Mouse (Mus musculus) heart, embryonic 11.5 days (tissue): ENCODE measurements around the gene Relt. TPM values are rescaled to one million over a fixed set of nuclear protein-coding genes. Genes with fewer than 3 reads are reported as not detected.

Source experiments
- ATAC-seq: fragments of 200-750 bp; cut with Nextera tagmentation; replicated peaks from 2 replicates; pipeline ENCODE4 v1.8.0; 2017; ENCODE audit warnings: moderate library complexity; ENCODE audit not compliant: insufficient number of reproducible peaks, low FRiP score, low TSS enrichment
- H3K27ac ChIP-seq: fragments of 300-500 bp; sonication (generic); 2 replicates; pipeline ENCODE4 v1.5.1; 2014; ENCODE audit warnings: mild to moderate bottlenecking, low read depth, low read length
- H3K27me3 ChIP-seq: fragments of 300-500 bp; sonication (generic); 2 replicates; pipeline ENCODE4 v1.6.1; 2014; ENCODE audit warnings: mild to moderate bottlenecking, low read length, mixed read lengths; ENCODE audit not compliant: control insufficient read depth, insufficient read depth
- H3K36me3 ChIP-seq: fragments of 300-500 bp; sonication (generic); 2 replicates; pipeline ENCODE4 v1.6.1; 2014; ENCODE audit warnings: mild to moderate bottlenecking, low read length, moderate library complexity, mixed read lengths; ENCODE audit not compliant: control insufficient read depth, insufficient read depth
- H3K4me1 ChIP-seq: fragments of 300-500 bp; sonication (generic); 2 replicates; pipeline ENCODE4 v1.6.1; 2014; ENCODE audit warnings: low read length; ENCODE audit not compliant: control insufficient read depth, insufficient read depth
- H3K4me2 ChIP-seq: fragments of 300-500 bp; sonication (generic); 2 replicates; pipeline ENCODE4 v1.6.1; 2014; ENCODE audit warnings: mild to moderate bottlenecking, moderate library complexity
- H3K4me3 ChIP-seq: fragments of 300-500 bp; sonication (generic); 2 replicates; pipeline ENCODE4 v1.5.1; 2014; ENCODE audit warnings: low read depth, low read length
- H3K9ac ChIP-seq: fragments of 300-500 bp; sonication (generic); 2 replicates; pipeline ENCODE4 v1.6.1; 2014; ENCODE audit warnings: mild to moderate bottlenecking, low read depth, low read length, moderate library complexity
- H3K9me3 ChIP-seq: fragments of 300-500 bp; sonication (generic); replicated peaks from 2 replicates; pipeline ENCODE4 v1.6.1; 2016; ENCODE audit warnings: low read length; ENCODE audit not compliant: control insufficient read depth
- WGBS: fragments of 180-500 bp; shearing (Covaris S2); extraction: QIAGEN DNeasy Blood & Tissue Kit; methylation state at CpG from one replicate; pipeline ENCODE4 v1.1.7; 2014; ENCODE audit not compliant: insufficient replicate concordance; 5-methylcytosine and 5-hydroxymethylcytosine counted together
- polyA plus RNA-seq: library from polyadenylated mRNA; unstranded; fragments of >200 nt; fragmentation: Nextera tagmentation; extraction: Ambion mirVana; gene quantifications from 2 replicates; pipeline ENCODE4 v1.2.1, GENCODE M21; 2014

Relt gene
- polyA plus RNA-seq, 1 experiment from 2014 or later = 2.3 TPM

GRCm38 (mm10) chr7:100818401-100819064 is 44.7 kb downstream of the Relt start:
- Histone ChIP-seq H3K4me1 (peaks cover 16% of the 10 kb centered on the region), H3K27me3 (no peaks in the 10 kb centered on the region), H3K4me3 (no peak overlapping the region), H3K9me3 (no peaks in the 10 kb centered on the region), H3K4me2 (no peak overlapping the region), H3K36me3 (0 out of 2 replicates have a peak, but pooled peaks cover 2% of the 10 kb centered on the region), H3K9ac (no peak overlapping the region), H3K27ac (no peak overlapping the region)
- ATAC-seq = no peak
- WGBS = 85% methylated on average over 4 of the region's 4 CpGs

DNA sequence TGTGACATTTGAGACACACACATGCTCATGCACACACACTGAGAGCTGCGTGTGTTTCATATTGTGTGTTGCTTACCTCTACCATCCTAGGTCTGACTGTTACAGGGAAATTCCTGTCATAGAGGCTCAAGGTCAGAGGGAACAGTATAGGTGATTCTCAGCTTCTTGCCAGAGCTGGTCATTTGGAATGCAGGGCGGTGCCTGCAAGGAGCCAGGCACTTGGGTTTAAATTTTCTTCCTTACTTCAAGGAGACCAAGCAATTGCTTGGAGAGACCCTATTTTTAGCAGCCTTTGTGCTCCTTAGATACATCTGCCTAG is 45.8 kb downstream of the Relt start:
- no peak overlapping the region for H3K9ac ChIP-seq
- H3K27me3 ChIP-seq = no peaks in the 10 kb centered on the region
- H3K27ac ChIP-seq = peak overlapping the region; percentile 41; the same call in 1 of the 2 replicates
- H3K9me3 ChIP-seq = no peaks in the 10 kb centered on the region
- H3K36me3 ChIP-seq = 0 out of 2 replicates have a peak, but pooled peaks cover 2% of the 10 kb centered on the region
- 59% methylated on average over 2 of the region's 2 CpGs for WGBS
- no peak for ATAC-seq
- H3K4me1 ChIP-seq = peaks cover 16% of the 10 kb centered on the region
- no peak overlapping the region for H3K4me2 ChIP-seq
- H3K4me3 ChIP-seq = no peak overlapping the region

GRCm38 (mm10) chr7:100816759-100817441 is 46.3 kb downstream of the Relt start:
- Histone ChIP-seq H3K27ac (peak overlapping the region; percentile 54), H3K9me3 (no peaks in the 10 kb centered on the region), H3K4me1 (peaks cover 16% of the 10 kb centered on the region), H3K36me3 (0 out of 2 replicates have a peak, but pooled peaks cover 2% of the 10 kb centered on the region), H3K9ac (no peak overlapping the region), H3K27me3 (no peaks in the 10 kb centered on the region), H3K4me3 (no peak overlapping the region), H3K4me2 (no peak overlapping the region)
- ATAC-seq = no peak
- 46% methylated on average over 6 of the region's 6 CpGs for WGBS

GRCm38 (mm10) chr7:100815900-100816570 is 47.2 kb downstream of the Relt start:
- H3K4me3 ChIP-seq = no peak overlapping the region
- no peaks in the 10 kb centered on the region for H3K9me3 ChIP-seq
- 41% methylated on average over 8 of the region's 8 CpGs for WGBS
- H3K36me3 ChIP-seq = 0 out of 2 replicates have a peak, but pooled peaks cover 2% of the 10 kb centered on the region
- H3K4me1 ChIP-seq = peaks cover 16% of the 10 kb centered on the region
- H3K27me3 ChIP-seq = no peaks in the 10 kb centered on the region
- no peak overlapping the region for H3K9ac ChIP-seq
- ATAC-seq = no peak
- H3K4me2 ChIP-seq = no peak overlapping the region
- H3K27ac ChIP-seq = peak overlapping the region; percentile 54; the same call in 1 of the 2 replicates

DNA sequence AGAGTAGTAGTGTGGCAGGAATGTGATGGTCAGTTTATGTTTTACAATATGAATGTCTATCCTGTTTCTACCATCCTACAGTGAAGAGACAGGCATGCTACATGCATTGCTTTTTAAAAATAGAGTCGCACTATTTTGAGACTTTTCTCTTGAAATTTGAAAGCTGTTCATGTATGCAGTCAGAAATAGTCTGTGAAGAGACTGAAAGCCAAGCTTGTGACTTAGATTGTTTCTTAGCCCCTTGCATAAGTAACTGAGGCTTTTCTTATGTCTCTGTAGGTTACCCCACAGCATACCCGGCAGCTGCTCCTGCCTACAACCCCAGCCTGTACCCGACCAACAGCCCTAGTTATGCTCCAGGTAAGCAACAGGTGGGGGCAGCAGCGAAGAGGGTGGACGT is 50.6 kb downstream of the Relt start:
- no peak overlapping the region for H3K27ac ChIP-seq
- 82% methylated on average over 5 of the region's 5 CpGs for WGBS
- H3K9me3 ChIP-seq = no peaks in the 10 kb centered on the region
- ATAC-seq = no peak
- no peak overlapping the region for H3K9ac ChIP-seq
- no peaks in the 10 kb centered on the region for H3K27me3 ChIP-seq
- no peak overlapping the region for H3K4me3 ChIP-seq
- H3K4me1 ChIP-seq = peaks cover 15% of the 10 kb centered on the region
- no peak overlapping the region for H3K4me2 ChIP-seq
- H3K36me3 ChIP-seq = 0 out of 2 replicates have a peak, but pooled peaks cover 2% of the 10 kb centered on the region

DNA sequence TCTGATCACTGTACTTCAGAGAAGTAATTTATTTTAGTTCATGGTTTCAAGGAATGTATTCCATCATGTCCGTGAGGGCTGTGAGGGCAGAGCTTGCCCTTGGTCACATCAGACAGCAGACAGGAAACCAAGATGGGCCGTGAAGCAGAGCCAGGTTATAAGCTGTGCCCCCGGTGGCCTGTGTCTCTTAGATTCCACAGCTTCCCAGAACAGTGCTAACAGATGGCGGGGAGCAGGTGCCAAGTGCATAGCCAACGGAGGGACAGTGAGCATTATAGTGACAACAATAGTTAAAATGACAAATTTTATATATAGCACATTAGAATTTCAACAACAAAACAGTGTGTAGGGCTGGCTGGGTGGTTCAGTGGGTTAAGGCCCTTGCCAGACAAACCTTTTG is 51.3 kb downstream of the Relt start:
- H3K36me3 ChIP-seq = 0 out of 2 replicates have a peak, but pooled peaks cover 2% of the 10 kb centered on the region
- H3K4me3 ChIP-seq = no peak overlapping the region
- no peaks in the 10 kb centered on the region for H3K27me3 ChIP-seq
- no peak overlapping the region for H3K27ac ChIP-seq
- no peaks in the 10 kb centered on the region for H3K9me3 ChIP-seq
- H3K4me2 ChIP-seq = no peak overlapping the region
- WGBS = 80% methylated on average over 5 of the region's 5 CpGs
- ATAC-seq = no peak
- H3K9ac ChIP-seq = no peak overlapping the region
- peaks cover 7% of the 10 kb centered on the region for H3K4me1 ChIP-seq

GRCm38 (mm10) chr7:100805391-100805790 is 57.9 kb downstream of the Relt start:
- Histone ChIP-seq H3K4me3 (no peak overlapping the region), H3K4me2 (no peak overlapping the region), H3K27me3 (no peaks in the 10 kb centered on the region), H3K9me3 (no peaks in the 10 kb centered on the region), H3K9ac (no peak overlapping the region), H3K36me3 (no peaks in the 10 kb centered on the region), H3K27ac (no peak overlapping the region), H3K4me1 (no peaks in the 10 kb centered on the region)
- no peak for ATAC-seq
- WGBS = 72% methylated on average over 2 of the region's 2 CpGs

DNA sequence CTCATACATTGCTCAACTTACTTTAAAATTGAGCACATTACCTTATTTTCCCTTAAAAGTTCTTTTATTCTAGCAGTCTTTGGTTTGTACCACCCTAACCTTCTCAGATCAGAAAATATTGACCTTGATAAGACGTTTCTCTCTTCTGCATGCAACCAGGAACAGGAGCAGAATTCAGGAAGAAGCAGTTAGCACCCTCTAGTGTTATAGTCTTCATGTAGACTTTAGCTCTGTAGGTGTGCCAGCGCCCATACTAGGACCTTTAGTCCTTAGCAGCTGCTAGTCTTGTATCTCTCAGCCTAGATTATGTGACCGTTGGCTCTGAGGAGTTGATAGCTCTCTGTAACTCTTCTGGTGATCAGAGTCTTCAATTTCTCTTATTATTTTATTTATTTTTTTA is 64.4 kb downstream of the Relt start:
- no peaks in the 10 kb centered on the region for H3K9me3 ChIP-seq

More for the DNA sequence above, 64.4 kb downstream of the Relt start:
- no peak overlapping the region for H3K9ac ChIP-seq
- no peaks in the 10 kb centered on the region for H3K4me1 ChIP-seq
- H3K27ac ChIP-seq = no peak overlapping the region
- ATAC-seq = no peak
- H3K4me3 ChIP-seq = no peak overlapping the region
- no peaks in the 10 kb centered on the region for H3K27me3 ChIP-seq
- 40% methylated on average over 3 of the region's 3 CpGs for WGBS
- H3K4me2 ChIP-seq = no peak overlapping the region
- H3K36me3 ChIP-seq = no peaks in the 10 kb centered on the region
